Comparison of ENCODE assay signal across 11 mouse cellular contexts in the genomic region with DNA sequence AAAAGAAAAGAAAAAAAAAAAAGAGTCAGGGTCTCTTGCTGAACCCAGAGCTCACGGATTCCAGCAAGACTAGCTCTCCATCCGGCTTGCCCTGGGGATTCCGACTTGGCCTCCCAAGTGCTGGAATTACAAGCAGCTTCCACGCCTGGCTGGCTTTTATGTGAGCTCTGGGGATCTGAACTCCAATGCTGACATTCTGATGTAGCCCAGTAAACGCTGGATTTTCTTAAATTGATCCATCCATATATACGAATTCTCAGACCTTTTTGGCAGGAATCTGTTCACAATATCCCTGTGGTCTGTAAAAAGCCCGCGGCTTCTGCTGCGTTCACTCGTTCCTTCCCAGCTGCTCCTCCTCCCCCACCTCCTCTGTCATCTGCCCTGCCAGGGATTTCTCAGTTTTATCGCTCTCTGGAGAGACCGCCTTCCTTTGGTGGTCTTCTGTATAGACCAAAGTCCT. TPM values are rescaled to one million over a fixed set of nuclear protein-coding genes. Genes with fewer than 3 reads are reported as not detected.
DNase-seq lines count a peak whose midpoint lies in the region; ATAC-seq and TF ChIP-seq lines count a peak whose summit lies in the region.
"Had no signal": no experiment of that assay in that cellular context is flagged by ENCODE, and none has a peak within 500 bp of the region (broad histone marks: within the 10 kb centered on the region; RNA-seq: fewer than 3 reads in every experiment).

No protein-coding gene starts in this region.

- no peak for TF ChIP-seq CTCF in liver, postnatal 0 days (IDR thresholded peaks at IDR 0.05; ENCODE audit: low read depth)

- DNase-seq in liver, embryonic 13.5 days: no peak
- DNase-seq in liver, postnatal 0 days: no peak
- DNase-seq in adrenal gland, adult 2 months: no peak
- no peak for DNase-seq in MN1 (ENCODE audit: low spot score)
- DNase-seq: cerebellum, adult 2 months; right cerebral cortex, adult 18-20 months had no signal

- H3K27me3 ChIP-seq in liver, embryonic 13.5 days: no peaks in the 10 kb centered on the region
- H3K27me3 ChIP-seq in liver, postnatal 0 days (ENCODE audit: insufficient read depth, low read length): no peaks in the 10 kb centered on the region
- no peaks in the 10 kb centered on the region for H3K27me3 ChIP-seq in embryonic facial prominence, embryonic 15.5 days
- H3K27me3 ChIP-seq in kidney, embryonic 16.5 days (ENCODE audit: insufficient read depth, low read length): no peaks in the 10 kb centered on the region
- no peaks in the 10 kb centered on the region for H3K27me3 ChIP-seq in liver, embryonic 15.5 days
- no peaks in the 10 kb centered on the region for H3K27me3 ChIP-seq in forebrain, embryonic 12.5 days
- H3K27me3 ChIP-seq: heart, embryonic 13.5 days had no signal

- TF ChIP-seq EP300 in liver, postnatal 0 days (IDR thresholded peaks at IDR 0.05; ENCODE audit: low read depth): no peak

- 69% methylated on average over 12 of the region's 12 CpGs for WGBS in liver, embryonic 13.5 days (ENCODE audit: insufficient replicate concordance)
- WGBS in liver, postnatal 0 days (ENCODE audit: insufficient replicate concordance): 83% methylated on average over 12 of the region's 12 CpGs
- WGBS in embryonic facial prominence, embryonic 15.5 days: 32% methylated on average over 12 of the region's 12 CpGs
- 11% methylated on average over 12 of the region's 12 CpGs for WGBS in kidney, embryonic 16.5 days
- 84% methylated on average over 12 of the region's 12 CpGs for WGBS in liver, embryonic 15.5 days (ENCODE audit: insufficient replicate concordance)
- WGBS in forebrain, embryonic 12.5 days: 74% methylated on average over 12 of the region's 12 CpGs

- peaks cover 4% of the 10 kb centered on the region; the same call in 1 of the 2 replicates for H3K9me3 ChIP-seq in liver, embryonic 13.5 days (replicated peaks)
- peaks cover 2% of the 10 kb centered on the region; the same call in 1 of the 2 replicates for H3K9me3 ChIP-seq in liver, postnatal 0 days (ENCODE audit: low read length)
- H3K9me3 ChIP-seq in embryonic facial prominence, embryonic 15.5 days (replicated peaks): no peaks in the 10 kb centered on the region
- peaks cover 4% of the 10 kb centered on the region for H3K9me3 ChIP-seq in kidney, embryonic 16.5 days (ENCODE audit: low read length)
- H3K9me3 ChIP-seq in liver, embryonic 15.5 days (replicated peaks): 0 out of 2 replicates have a peak, but pooled peaks cover 3% of the 10 kb centered on the region
- peaks cover 5% of the 10 kb centered on the region; the same call in 1 of the 2 replicates for H3K9me3 ChIP-seq in forebrain, embryonic 12.5 days

- ATAC-seq in liver, embryonic 13.5 days (ENCODE audit: low read depth): no peak
- ATAC-seq in liver, postnatal 0 days: no peak
- no peak for ATAC-seq in embryonic facial prominence, embryonic 15.5 days (ENCODE audit: insufficient number of reproducible peaks, low FRiP score, low TSS enrichment, low read depth)
- ATAC-seq in kidney, embryonic 16.5 days (ENCODE audit: low FRiP score, low TSS enrichment): peak; percentile 72; the same call in 1 of the 2 replicates
- ATAC-seq in liver, embryonic 15.5 days (ENCODE audit: insufficient read depth): no peak
- no peak for ATAC-seq in forebrain, embryonic 12.5 days (ENCODE audit: low FRiP score)

- H3K36me3 ChIP-seq in liver, embryonic 13.5 days: peaks cover 3% of the 10 kb centered on the region; the same call in 1 of the 2 replicates
- H3K36me3 ChIP-seq in liver, postnatal 0 days (replicated peaks; ENCODE audit: insufficient read depth, low read length): 0 out of 2 replicates have a peak, but pooled peaks cover 4% of the 10 kb centered on the region
- no peaks in the 10 kb centered on the region for H3K36me3 ChIP-seq in embryonic facial prominence, embryonic 15.5 days
- peaks cover 4% of the 10 kb centered on the region; the same call in 1 of the 2 replicates for H3K36me3 ChIP-seq in kidney, embryonic 16.5 days (ENCODE audit: insufficient read depth, low read length)
- H3K36me3 ChIP-seq in liver, embryonic 15.5 days (replicated peaks): no peaks in the 10 kb centered on the region
- H3K36me3 ChIP-seq in forebrain, embryonic 12.5 days (replicated peaks): 0 out of 2 replicates have a peak, but pooled peaks cover 3% of the 10 kb centered on the region

- peaks cover 71% of the 10 kb centered on the region for H3K4me1 ChIP-seq in liver, embryonic 13.5 days (replicated peaks)
- H3K4me1 ChIP-seq in liver, postnatal 0 days (ENCODE audit: insufficient read depth): peaks cover 25% of the 10 kb centered on the region
- H3K4me1 ChIP-seq in embryonic facial prominence, embryonic 15.5 days: peaks cover 14% of the 10 kb centered on the region; the same call in 1 of the 2 replicates
- peaks cover 18% of the 10 kb centered on the region for H3K4me1 ChIP-seq in kidney, embryonic 16.5 days (ENCODE audit: insufficient read depth, low read length)
- H3K4me1 ChIP-seq in liver, embryonic 15.5 days (replicated peaks): peaks cover 66% of the 10 kb centered on the region
- H3K4me1 ChIP-seq in forebrain, embryonic 12.5 days: no peaks in the 10 kb centered on the region

- H3K4me3 ChIP-seq in liver, embryonic 13.5 days (replicated peaks): no peak overlapping the region
- no peak overlapping the region for H3K4me3 ChIP-seq in liver, postnatal 0 days (ENCODE audit: low read depth, low read length)
- no peak overlapping the region for H3K4me3 ChIP-seq in embryonic facial prominence, embryonic 15.5 days (replicated peaks)
- no peak overlapping the region for H3K4me3 ChIP-seq in kidney, embryonic 16.5 days (ENCODE audit: low read length)
- no peak overlapping the region for H3K4me3 ChIP-seq in liver, embryonic 15.5 days (replicated peaks)
- H3K4me3 ChIP-seq in forebrain, embryonic 12.5 days (replicated peaks): no peak overlapping the region
- H3K4me3 ChIP-seq: heart, embryonic 13.5 days had no signal

- H3K9ac ChIP-seq in liver, embryonic 13.5 days: no peak overlapping the region
- no peak overlapping the region for H3K9ac ChIP-seq in liver, postnatal 0 days (replicated peaks)
- no peak overlapping the region for H3K9ac ChIP-seq in embryonic facial prominence, embryonic 15.5 days
- H3K9ac ChIP-seq in kidney, embryonic 16.5 days (replicated peaks; ENCODE audit: low read length): no peak overlapping the region
- H3K9ac ChIP-seq in liver, embryonic 15.5 days: no peak overlapping the region
- no peak overlapping the region for H3K9ac ChIP-seq in forebrain, embryonic 12.5 days
- H3K9ac ChIP-seq: heart, embryonic 13.5 days had no signal

- peak overlapping the region; percentile 98 for H3K27ac ChIP-seq in liver, embryonic 13.5 days
- no peak overlapping the region for H3K27ac ChIP-seq in liver, postnatal 0 days (ENCODE audit: low read depth)
- peak overlapping the region; percentile 11; the same call in 1 of the 2 replicates for H3K27ac ChIP-seq in embryonic facial prominence, embryonic 15.5 days (replicated peaks)
- H3K27ac ChIP-seq in kidney, embryonic 16.5 days (ENCODE audit: low read length): peak overlapping the region; percentile 63
- H3K27ac ChIP-seq in liver, embryonic 15.5 days (replicated peaks): peak overlapping the region; percentile 58
- no peak overlapping the region for H3K27ac ChIP-seq in forebrain, embryonic 12.5 days
- H3K27ac ChIP-seq: heart, embryonic 13.5 days had no signal

- no peak overlapping the region for H3K4me2 ChIP-seq in liver, embryonic 13.5 days
- H3K4me2 ChIP-seq in liver, postnatal 0 days (ENCODE audit: low read depth, low read length): no peak overlapping the region
- H3K4me2 ChIP-seq in embryonic facial prominence, embryonic 15.5 days (replicated peaks): no peak overlapping the region
- H3K4me2 ChIP-seq in kidney, embryonic 16.5 days (replicated peaks; ENCODE audit: low read depth, low read length): peak overlapping the region; percentile 7; the same call in 1 of the 2 replicates
- H3K4me2 ChIP-seq in liver, embryonic 15.5 days: no peak overlapping the region
- H3K4me2 ChIP-seq in forebrain, embryonic 12.5 days: no peak overlapping the region
- H3K4me2 ChIP-seq: heart, embryonic 13.5 days had no signal

RNA-seq across cellular contexts. Expression of gene St3gal3, which starts 57.4 kb away (rescaled TPM):
- polyA plus RNA-seq in liver, embryonic 13.5 days (2015; fragmentation: Nextera tagmentation; extraction: Ambion mirVana): 1.6 TPM in 2 replicates
- 4.5 and 5.1 TPM in 2 replicates for polyA plus RNA-seq in liver, postnatal 0 days (2015; fragmentation: Nextera tagmentation; extraction: Ambion mirVana)
- 9.4 and 9.8 TPM in 2 replicates for polyA plus RNA-seq in embryonic facial prominence, embryonic 15.5 days (2015; fragmentation: Nextera tagmentation; extraction: Ambion mirVana)
- polyA plus RNA-seq in kidney, embryonic 16.5 days (2015; fragmentation: Nextera tagmentation; extraction: Ambion mirVana): 8.7 and 9.2 TPM in 2 replicates
- polyA plus RNA-seq in liver, embryonic 15.5 days (2015; fragmentation: Nextera tagmentation; extraction: Ambion mirVana): 2.0 and 2.2 TPM in 2 replicates
- total RNA-seq in adrenal gland, adult 2 months (2021): 10 to 100 TPM; 36.7 to 45.8 TPM
- 44.3 and 56.7 TPM in 2 replicates for polyA plus RNA-seq in adrenal gland, adult 2 months (2012; rRNA removed)
- 8.5 TPM in 2 replicates for polyA plus RNA-seq in forebrain, embryonic 12.5 days (2016; fragmentation: Nextera tagmentation; extraction: Ambion mirVana)

Comparison
In these comparisons a context has a peak if more than half of its experiments do, and no peak if none do; other contexts are left out.
1. H3K27ac ChIP-seq: peak in liver, embryonic 13.5 days (single experiment), embryonic facial prominence, embryonic 15.5 days (single experiment), kidney, embryonic 16.5 days (single experiment) and liver, embryonic 15.5 days (single experiment); none in liver, postnatal 0 days (single experiment) and forebrain, embryonic 12.5 days (single experiment).